ENCODE assay signal across 24 mouse cellular contexts in the genomic region with DNA sequence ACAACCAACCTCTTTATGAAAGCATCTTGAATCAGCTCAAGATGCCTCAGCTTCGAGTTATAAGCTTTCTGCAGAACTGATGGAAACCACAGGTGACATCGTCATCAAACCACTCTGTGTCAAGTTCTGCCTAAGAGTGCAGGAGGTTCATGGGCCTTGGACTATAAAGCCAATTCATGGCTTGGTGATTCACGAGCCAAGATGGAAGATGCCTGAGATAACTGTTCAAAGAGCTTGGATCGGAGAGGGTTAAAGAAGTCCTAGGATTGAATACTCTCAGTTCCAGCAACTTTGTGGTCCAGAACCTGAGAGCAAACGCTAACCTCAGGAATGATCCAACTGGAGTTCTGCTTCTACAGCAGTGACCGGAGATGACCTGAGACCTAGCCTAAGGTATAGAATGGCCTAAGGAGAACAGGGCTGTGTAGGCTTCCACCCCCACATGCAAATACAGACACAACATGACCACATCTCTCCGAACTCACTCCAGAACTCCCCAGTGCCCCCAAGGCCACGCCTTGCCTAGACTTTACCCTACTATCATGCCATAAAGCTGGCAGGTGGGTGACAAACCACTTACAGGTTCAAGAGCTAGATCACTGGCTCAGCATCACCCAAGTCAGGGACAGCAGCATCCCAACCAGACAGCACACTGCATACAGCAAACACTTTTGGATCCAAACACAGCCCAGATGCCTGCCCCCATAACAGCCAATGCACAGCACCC.
"Had no signal": no experiment of that assay in that cellular context is flagged by ENCODE, and none has a peak within 500 bp of the region (broad histone marks: within the 10 kb centered on the region; RNA-seq: fewer than 3 reads in every experiment).

No protein-coding gene starts in this region.

- DNase-seq: gastrocnemius, adult 2 months; gastrocnemius, postnatal 10 days; gastrocnemius, postnatal 25 days; heart, adult 2 months; heart, postnatal 10 days; heart, postnatal 4 days; kidney, adult 11 months; kidney, adult 2 months; kidney, adult 9 months; kidney, postnatal 14 days; kidney, postnatal 36 days; layer of hippocampus, postnatal 36 days; left cerebral cortex, postnatal 4 days had no signal

- H3K27ac ChIP-seq: gastrocnemius, adult 2 months; heart, adult 2 months; heart, embryonic 10.5 days; hindbrain, embryonic 10.5 days; hindbrain, embryonic 12.5 days; hindbrain, embryonic 14.5 days; kidney, embryonic 15.5 days; kidney, postnatal 0 days; limb, embryonic 13.5 days; limb, embryonic 15.5 days; liver, embryonic 12.5 days; liver, embryonic 14.5 days had no signal

- H3K4me3 ChIP-seq: gastrocnemius, adult 2 months; heart, adult 2 months; heart, embryonic 10.5 days; heart, embryonic 12.5 days; hindbrain, embryonic 10.5 days; hindbrain, embryonic 12.5 days; kidney, embryonic 15.5 days; limb, embryonic 13.5 days; limb, embryonic 15.5 days; liver, embryonic 12.5 days had no signal
